Mouse (Mus musculus): ENCODE measurements around the gene Megf9. TPM values are rescaled to one million over a fixed set of nuclear protein-coding genes. Genes with fewer than 3 reads are reported as not detected.

Gene Megf9
- total and polyA plus RNA-seq, 3 experiments, result not detected

- H3K79me2 ChIP-seq (replicated peaks; ENCODE audit: control insufficient read depth, extremely low read depth, insufficient read depth, poor library complexity, severe bottlenecking), result no peaks in the 10 kb centered on the region
- no peak overlapping the region for H3K4me2 ChIP-seq (ENCODE audit: insufficient read depth, low read depth, poor library complexity, severe bottlenecking)
- no peak overlapping the region for H3K27ac ChIP-seq (ENCODE audit: insufficient read depth, low read depth)
- dilution Hi-C loops (cut with MboI; ENCODE audit: extremely low pct_ligation_motif_present, extremely low pct_unique_long_range_greater_than_20kb, low sequenced_read_pairs) (no loop called here), in situ Hi-C loops (cut with MboI; ENCODE audit: low pct_ligation_motif_present, low pct_unique_long_range_greater_than_20kb, low sequenced_read_pairs) (no loop called here)
- TF ChIP-seq TCF12 (IDR thresholded peaks at IDR 0.05; ENCODE audit: low read depth, low read length) (no peak), JUN (IDR thresholded peaks at IDR 0.05; ENCODE audit: insufficient read depth, low read depth, low read length) (no peak), MAX (IDR thresholded peaks at IDR 0.05; ENCODE audit: low read length) (no peak), GABPA (IDR thresholded peaks at IDR 0.05; ENCODE audit: insufficient replicate concordance, low read depth, low read length) (no peak), USF1 (IDR thresholded peaks at IDR 0.05; ENCODE audit: low read depth, low read length) (no peak), KAT2A (IDR thresholded peaks at IDR 0.05; ENCODE audit: insufficient replicate concordance, low read length) (no peak), MAFK (IDR thresholded peaks at IDR 0.05; ENCODE audit: insufficient replicate concordance, low read length) (no peak), ZNF384 (IDR thresholded peaks at IDR 0.05; ENCODE audit: low read depth, low read length) (no peak), CTCF (conservative IDR thresholded peaks at IDR 0.05 in 1 of 2, IDR thresholded peaks at IDR 0.05 in 1 of 2; ENCODE audit: low read depth in 2 of 2, low read length in 2 of 2) (no peak), ZKSCAN1 (IDR thresholded peaks at IDR 0.05; ENCODE audit: borderline replicate concordance, low read depth, low read length) (no peak), EP300 (IDR thresholded peaks at IDR 0.05; ENCODE audit: low read length) (no peak), ETS1 (conservative IDR thresholded peaks at IDR 0.05; ENCODE audit: low read depth, low read length) (no peak), NELFE (IDR thresholded peaks at IDR 0.05; ENCODE audit: low read depth, low read length) (no peak), BHLHE40 (IDR thresholded peaks at IDR 0.05; ENCODE audit: low read depth, low read length) (no peak)
- peaks cover 12% of the 10 kb centered on the region for H3K9me3 ChIP-seq (replicated peaks; ENCODE audit: low read length)
- H3K36me3 ChIP-seq (replicated peaks in 1 of 2; ENCODE audit: control insufficient read depth in 1 of 2, insufficient read depth in 1 of 2, low read length in 1 of 2), result no peaks in the 10 kb centered on the region
- DNase-seq (ENCODE audit: extremely low read depth), result no peak
- no peaks in the 10 kb centered on the region for H3K27me3 ChIP-seq (replicated peaks)
- no peak overlapping the region for H3K9ac ChIP-seq (ENCODE audit: insufficient read depth, low read depth)
- H3K4me1 ChIP-seq (ENCODE audit: control insufficient read depth in 1 of 2, insufficient read depth in 2 of 2), result no peaks in the 10 kb centered on the region
- H3K4me3 ChIP-seq (replicated peaks in 1 of 3; ENCODE audit: low read depth in 2 of 3, low read length in 2 of 3, poor library complexity in 1 of 3), result no peak overlapping the region
These were observed 511 bp downstream of the Megf9 start for GRCm38 (mm10) chr4:70534078-70534890.

DNA sequence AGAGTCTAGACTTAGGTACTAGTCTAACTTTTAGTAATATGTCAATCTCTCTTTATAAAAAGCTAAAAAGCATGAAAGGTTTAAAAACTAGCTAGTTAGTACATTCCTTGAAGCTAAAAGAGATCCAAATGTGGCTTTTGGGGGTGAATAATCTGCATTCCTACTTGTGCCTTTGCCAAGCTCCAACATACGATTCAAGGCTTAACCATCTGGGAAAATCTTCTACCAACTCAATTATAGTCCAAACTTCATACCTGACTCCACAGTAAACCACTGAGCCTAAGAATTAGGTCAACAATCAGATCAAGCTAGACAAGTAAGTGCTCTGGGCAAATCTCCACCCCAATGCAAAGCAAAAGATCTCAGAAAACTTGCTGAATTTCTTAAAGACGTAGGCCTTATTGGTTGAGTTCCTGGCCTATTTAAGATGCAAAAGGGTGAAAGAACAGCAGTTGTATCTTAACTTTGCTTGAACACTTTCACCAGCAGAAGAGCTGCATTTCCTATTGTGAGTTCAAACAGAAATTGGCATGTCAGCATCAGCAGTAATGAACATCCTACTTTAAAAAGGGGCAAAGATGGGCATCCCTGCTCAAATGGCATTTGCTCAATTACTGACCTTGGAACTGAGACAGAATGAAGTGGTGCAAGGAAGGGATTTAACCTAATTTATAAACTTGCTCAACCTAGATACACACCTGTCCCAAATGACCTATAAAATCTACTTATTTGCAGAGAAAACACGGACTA is 1.6 kb downstream of the Megf9 start:
- peaks cover 12% of the 10 kb centered on the region for H3K9me3 ChIP-seq (replicated peaks; ENCODE audit: low read length)
- no peak overlapping the region for H3K4me2 ChIP-seq (ENCODE audit: insufficient read depth, low read depth, poor library complexity, severe bottlenecking)
- in situ Hi-C loops (cut with MboI; ENCODE audit: low pct_ligation_motif_present, low pct_unique_long_range_greater_than_20kb, low sequenced_read_pairs) (no loop called here), dilution Hi-C loops (cut with MboI; ENCODE audit: extremely low pct_ligation_motif_present, extremely low pct_unique_long_range_greater_than_20kb, low sequenced_read_pairs) (no loop called here)
- H3K4me1 ChIP-seq (ENCODE audit: control insufficient read depth in 1 of 2, insufficient read depth in 2 of 2), result no peaks in the 10 kb centered on the region
- no peak overlapping the region for H3K4me3 ChIP-seq (replicated peaks in 1 of 3; ENCODE audit: low read depth in 2 of 3, low read length in 2 of 3, poor library complexity in 1 of 3)
- no peak for DNase-seq (ENCODE audit: extremely low read depth)
- no peaks in the 10 kb centered on the region for H3K79me2 ChIP-seq (replicated peaks; ENCODE audit: control insufficient read depth, extremely low read depth, insufficient read depth, poor library complexity, severe bottlenecking)
- H3K9ac ChIP-seq (ENCODE audit: insufficient read depth, low read depth), result no peak overlapping the region
- TF ChIP-seq ELF1 (IDR thresholded peaks at IDR 0.05; ENCODE audit: low read depth, low read length) (no peak), ZKSCAN1 (IDR thresholded peaks at IDR 0.05; ENCODE audit: borderline replicate concordance, low read depth, low read length) (no peak), PAX5 (IDR thresholded peaks at IDR 0.05; ENCODE audit: low read length) (no peak), USF1 (IDR thresholded peaks at IDR 0.05; ENCODE audit: low read depth, low read length) (no peak), ZC3H11A (IDR thresholded peaks at IDR 0.05; ENCODE audit: low read depth, low read length) (no peak), POLR2A (IDR thresholded peaks at IDR 0.05; ENCODE audit: low read depth, low read length) (no peak), UBTF (IDR thresholded peaks at IDR 0.05; ENCODE audit: low read depth, low read length) (no peak), JUN (IDR thresholded peaks at IDR 0.05; ENCODE audit: insufficient read depth, low read depth, low read length) (no peak), CHD1 (IDR thresholded peaks at IDR 0.05; ENCODE audit: low read depth, low read length) (no peak), USF2 (conservative IDR thresholded peaks at IDR 0.05; ENCODE audit: low read depth, low read length) (no peak)
- no peaks in the 10 kb centered on the region for H3K27me3 ChIP-seq (replicated peaks)
- no peak overlapping the region for H3K27ac ChIP-seq (ENCODE audit: insufficient read depth, low read depth)
- H3K36me3 ChIP-seq (replicated peaks in 1 of 2; ENCODE audit: control insufficient read depth in 1 of 2, insufficient read depth in 1 of 2, low read length in 1 of 2), result no peaks in the 10 kb centered on the region

All from CH12.LX (cell line).